Mouse (Mus musculus): ENCODE data around the gene 6430571L13Rik. TPM values are rescaled to one million over a fixed set of nuclear protein-coding genes. Genes with fewer than 3 reads are reported as not detected.

6430571L13Rik gene
- total and polyA plus RNA-seq, 3 experiments = 0.69 to 1.9 (median 1.4) TPM

DNA sequence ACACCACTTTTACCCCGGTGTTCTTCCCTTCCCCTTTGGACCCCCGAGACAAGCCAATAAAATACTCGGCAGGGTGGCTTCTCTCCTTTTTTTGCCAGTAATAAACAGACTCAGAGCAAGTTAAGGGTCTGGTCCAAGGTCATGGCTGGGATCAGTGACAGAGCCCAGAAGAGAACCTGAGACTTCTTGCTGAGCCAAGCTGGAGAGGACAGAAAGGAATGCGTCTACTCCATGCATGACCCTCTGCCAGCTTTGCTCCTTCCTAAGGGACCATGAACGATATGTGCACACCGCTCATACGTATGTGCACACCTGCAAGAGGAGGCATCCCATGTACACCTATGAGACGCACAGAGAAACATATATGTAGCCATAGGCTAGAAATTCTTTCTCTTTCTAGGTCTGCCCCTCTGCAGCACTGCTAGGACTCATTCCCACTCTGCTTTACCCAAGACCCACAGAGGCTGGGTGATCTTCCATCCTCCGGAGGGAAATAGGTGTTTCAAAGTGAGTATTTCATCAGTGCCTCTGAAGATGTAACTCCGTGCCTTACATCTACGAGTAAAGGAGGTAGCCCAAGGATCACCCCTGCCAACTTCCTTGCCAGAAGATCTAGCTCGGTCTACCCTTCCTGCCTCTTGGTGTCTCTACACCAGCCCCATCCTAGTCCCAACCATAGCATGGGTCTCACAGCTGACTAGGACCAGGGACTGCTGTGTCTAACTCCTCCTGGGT is 676 bp downstream of the 6430571L13Rik start:
- no peak for DNase-seq

DNA sequence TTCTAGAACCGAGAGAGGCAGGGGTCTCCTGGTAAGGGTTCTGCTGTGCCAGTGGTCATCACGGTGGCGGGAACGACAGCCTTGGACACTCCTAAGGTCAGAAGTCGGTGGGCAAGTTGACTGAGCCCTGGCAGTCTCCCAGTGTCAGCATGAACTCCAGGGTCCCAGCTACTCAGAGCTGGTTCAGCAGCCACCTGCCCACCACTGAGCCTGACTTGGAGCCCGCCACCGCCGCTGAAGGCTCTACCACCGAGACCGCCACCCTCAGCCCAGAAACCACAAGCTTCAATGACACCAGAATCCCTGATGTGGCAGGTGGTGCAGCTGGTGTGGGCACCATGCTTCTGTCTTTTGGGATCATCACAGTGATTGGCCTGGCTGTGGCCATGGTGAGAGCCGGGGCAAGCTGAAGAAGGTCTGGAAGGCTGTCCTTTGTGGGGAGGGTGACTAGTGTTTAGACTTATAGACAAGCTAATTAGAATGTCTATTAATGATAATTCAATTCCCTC is 1.9 kb downstream of the 6430571L13Rik start:
- DNase-seq = no peak

DNA sequence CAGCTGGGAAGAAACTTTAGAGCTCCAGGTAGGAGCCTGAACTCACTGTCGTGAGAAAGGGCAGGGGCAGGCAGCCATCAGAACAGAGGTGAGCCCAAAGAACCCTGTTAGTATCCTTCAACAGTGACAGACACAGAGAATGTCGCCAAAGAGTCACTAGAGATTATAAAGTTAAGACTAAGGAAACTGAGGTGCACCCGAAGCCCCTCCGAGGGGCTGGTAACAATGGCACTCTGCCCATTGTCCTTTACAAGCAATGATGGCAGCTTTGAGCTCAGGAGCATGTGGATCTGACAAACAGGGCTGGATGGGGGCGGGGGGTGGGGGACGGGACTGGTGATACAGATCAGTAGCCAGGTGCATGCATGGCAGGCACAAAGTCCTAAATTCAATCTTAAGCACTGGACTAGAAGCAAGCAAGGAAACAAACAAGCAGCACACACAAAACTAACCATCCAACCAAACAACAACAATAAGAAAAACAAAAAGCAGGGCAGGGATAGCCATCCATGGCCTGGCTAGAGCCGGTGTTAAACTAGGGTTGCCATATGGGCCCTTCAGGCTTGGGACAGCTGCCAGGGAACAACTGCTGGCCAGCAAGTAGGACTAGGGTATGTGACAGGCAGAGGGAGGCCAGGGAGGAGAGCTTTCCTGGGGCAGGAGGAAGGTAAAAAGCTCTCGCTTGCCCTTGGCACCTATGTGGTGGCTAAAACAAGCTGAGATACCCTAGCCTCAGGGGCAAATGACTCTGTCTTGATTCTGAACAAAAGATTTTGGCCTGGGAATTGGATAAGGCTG is 2.9 kb downstream of the 6430571L13Rik start:
- no peak for DNase-seq

DNA sequence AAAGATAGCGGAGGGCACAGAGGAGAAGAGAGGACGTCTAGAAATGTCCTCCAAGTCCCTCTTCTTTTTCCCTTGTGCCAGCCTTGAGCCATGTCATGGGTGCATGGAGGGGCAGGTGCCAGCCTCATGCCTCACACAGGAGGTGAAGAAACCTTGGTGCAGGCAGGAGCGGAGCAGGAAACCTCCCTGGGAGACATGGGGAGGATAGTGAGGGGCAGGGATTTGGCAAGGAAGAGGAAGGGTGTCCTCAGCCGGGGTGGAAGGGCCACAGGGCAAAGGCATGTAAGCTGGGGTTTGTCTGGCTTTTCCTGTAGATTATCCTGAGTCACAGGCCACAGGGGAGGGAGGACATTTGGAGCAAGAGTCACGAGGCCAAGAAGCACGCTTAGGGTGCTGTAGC is 3.6 kb downstream of the 6430571L13Rik start:
- no peak for DNase-seq

DNA sequence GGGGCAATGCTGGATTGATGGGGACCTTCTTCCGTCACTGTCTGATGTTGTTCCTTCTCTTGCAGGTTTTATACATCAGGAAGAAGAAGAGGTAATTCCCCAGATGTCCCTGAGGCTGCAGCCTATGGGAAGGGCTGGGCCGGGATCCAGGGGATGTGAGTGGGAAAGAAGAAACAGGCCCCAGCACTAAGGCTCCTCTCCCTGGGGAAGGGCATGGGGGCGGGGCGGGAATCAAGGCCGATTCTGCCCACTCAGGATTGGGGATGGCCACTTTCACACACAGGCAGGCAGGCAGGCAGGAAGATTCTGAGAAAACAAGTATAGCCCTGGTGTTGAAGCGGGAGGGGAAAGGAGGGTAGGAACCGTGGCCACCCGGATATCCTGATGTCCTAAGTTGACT is 5.7 kb downstream of the 6430571L13Rik start:
- no peak for DNase-seq

DNA sequence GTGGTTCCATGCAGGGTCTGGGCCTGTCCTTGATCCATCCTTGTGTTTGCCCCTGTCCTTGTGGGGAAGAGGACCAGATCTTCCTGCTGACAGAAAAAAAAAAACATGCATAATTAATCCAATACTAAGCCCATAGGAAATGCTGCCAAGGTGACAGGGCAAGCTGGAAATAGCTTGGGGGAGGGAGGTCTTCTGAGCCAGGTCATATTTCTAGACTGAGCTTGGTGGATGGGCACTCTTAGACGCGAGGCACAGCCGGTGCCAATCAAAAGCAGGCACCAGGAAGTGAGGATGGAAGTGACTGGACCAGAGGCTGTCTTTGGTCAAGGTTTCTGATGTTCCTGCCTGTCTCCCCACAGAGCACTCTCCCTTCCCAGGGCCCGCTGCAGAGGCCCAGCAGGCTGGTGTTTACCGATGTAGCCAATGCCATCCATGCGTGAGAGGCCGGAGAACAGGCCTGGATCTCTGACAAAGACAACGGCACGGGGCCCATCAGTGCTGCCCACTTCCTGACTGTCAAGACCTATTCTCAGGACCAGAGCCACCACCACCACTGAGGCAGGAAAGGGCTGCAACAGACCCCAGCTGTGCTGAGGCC is 7.3 kb downstream of the 6430571L13Rik start:
- no peak for DNase-seq

DNA sequence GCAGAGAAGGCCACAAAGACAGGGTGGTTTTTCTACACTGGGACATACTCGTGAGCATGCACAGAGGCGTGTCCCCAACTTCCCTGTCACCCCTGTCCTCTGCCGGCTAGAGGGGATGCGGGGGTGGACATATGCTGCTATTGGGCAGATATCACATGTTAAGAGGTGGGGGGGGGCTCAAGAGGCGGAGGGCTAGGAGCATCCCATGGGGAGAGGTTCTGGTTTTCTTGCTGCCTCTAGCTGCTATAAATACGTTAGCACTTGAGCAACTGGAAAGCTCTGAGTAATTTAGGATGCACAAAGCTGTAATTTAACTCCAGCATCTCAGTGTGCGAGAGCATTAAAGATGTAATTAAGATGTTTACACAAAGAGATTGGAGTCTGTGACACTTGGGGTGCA is 8.9 kb downstream of the 6430571L13Rik start:
- DNase-seq = no peak

DNA sequence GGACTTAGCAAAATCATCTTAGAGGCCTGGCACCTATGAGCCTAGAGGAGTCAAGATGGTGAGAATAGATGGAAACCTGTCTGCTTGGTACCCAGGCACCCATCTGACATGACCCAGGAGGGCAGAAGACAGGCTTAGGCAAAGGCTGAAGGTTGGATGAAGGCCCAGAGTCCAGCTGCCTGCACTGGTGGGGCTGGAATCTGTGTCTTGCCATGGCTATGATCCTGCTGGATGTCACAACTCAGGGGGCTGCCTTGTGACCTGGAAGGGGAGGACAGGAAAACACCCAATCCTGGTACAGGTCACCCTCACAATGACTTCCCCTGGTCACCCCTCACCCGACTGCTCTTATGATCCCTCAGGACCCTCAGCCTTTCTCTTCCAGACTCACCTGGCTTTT is 14.4 kb downstream of the 6430571L13Rik start:
- DNase-seq = no peak

DNA sequence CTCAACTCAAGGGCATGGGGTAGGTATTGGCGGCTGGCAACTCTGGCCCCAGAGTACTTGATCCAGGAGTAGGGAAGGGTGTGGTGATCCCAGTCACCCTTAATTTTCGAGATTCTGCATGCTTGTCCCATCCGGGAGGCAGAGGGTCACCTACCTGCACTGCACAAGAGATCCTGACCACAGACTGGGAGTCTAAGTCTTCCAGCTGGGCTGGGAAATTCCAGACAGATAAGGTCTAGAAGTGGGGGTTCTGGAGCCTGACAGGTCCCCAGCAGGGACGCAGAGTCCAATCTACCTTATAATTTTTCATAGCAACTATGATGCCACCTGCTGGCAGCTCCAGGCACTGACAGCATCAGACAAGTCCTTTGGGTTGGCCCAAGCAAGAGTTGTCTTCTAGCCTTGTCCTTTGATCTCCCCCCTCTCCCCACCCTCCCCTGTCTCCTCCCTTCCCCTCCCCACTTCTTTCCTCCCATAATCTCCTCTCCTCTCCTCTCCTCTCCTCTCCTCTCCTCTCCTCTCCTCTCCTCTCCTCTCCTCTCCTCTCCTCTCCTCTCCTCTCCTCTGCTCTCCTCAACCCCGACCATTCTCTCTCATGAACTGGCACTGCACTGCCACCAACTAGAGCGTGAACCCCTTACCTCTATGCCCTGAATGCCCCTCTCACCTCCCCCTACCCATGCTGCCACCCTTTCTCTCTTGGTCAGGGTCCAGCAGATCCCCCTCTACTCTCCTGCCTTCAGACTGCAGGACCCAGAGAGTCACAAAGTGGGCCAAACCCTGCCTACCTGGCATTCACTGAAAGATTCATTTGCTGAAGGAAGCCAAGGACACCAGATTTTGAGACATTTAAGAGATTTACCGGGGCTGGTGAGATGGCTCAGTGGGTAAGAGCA is 15.7 kb downstream of the 6430571L13Rik start:
- DNase-seq = peak; percentile 52

DNA sequence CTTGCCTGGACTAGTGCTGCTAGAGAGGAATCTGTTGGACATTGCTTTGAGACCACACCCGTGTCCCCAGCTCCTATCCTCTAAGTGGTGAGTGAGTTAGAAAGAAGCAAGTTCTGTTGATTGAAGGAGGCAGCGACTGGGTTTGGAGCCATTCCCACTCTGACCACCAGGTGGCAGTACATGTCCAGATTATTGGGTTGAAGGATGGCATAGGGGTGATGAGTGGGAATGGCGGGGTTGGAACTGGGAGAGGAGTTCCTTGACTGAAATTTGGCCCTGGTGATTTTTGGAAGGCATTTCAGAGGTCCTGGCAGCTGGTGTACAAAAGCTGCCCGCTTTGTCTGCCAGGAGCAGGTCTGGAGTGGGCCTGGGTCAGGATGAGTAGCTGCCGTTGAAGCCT is 17.2 kb downstream of the 6430571L13Rik start:
- DNase-seq = peak; percentile 68

DNA sequence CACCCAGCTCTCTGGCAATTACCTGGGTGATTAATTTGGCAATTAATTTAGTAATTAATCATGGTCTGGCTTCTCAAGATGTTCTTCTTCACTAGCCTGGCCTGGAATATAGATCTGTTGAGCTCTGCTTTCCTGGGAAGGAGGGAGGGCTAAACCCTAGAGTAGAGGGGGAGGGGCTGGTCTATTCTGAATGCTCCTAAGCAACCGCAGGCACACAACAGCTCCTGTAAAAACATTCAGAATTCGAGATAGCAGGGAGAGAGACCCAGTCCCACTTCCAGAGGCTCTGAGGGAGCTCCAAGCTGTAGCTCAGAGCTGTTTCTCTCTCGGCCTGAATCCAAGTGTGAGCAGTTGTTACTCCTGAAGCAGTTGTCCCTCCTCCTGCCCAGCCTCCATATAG is 20.6 kb downstream of the 6430571L13Rik start:
- no peak for DNase-seq

DNA sequence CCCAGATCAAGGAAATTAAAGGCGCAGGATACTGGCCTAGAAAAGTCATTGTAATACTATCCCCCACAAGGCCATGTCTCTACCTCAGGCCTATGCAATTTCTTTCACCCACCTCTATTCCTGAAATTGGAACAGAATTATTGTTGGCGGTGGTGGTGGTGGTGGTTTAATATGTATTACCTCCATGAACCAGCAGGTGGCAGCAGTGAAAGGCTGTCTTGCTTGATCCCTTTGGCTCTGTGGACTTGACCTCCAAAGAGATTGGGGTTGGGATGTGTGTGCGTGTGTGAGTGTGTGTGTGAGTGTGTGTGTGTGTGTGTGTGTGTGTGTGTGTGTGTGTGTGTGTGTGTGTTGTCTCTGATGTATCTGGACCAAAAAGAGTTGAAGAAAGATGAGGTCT is 26.2 kb downstream of the 6430571L13Rik start:
- peak; percentile 49 for DNase-seq

DNA sequence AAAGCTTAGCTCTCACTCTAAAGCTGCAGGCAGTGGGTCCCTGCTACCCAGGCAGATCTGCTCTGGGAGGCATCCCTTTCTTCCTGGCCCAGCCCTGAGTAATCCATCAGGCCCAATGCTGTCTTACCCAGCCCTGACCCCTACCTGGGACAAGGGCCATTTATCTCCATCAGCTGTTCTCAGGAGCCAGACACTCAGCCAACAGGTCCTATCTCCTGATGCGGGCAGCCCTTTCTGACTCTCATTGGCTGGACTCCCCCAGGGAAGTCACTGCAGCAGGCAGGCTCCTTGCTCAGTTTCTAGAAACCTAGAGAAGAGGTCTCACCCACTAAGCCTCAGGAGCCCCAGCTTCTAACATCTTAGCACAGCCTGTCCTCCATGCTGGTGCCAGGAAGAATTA is 27.9 kb downstream of the 6430571L13Rik start:
- DNase-seq = no peak

DNA sequence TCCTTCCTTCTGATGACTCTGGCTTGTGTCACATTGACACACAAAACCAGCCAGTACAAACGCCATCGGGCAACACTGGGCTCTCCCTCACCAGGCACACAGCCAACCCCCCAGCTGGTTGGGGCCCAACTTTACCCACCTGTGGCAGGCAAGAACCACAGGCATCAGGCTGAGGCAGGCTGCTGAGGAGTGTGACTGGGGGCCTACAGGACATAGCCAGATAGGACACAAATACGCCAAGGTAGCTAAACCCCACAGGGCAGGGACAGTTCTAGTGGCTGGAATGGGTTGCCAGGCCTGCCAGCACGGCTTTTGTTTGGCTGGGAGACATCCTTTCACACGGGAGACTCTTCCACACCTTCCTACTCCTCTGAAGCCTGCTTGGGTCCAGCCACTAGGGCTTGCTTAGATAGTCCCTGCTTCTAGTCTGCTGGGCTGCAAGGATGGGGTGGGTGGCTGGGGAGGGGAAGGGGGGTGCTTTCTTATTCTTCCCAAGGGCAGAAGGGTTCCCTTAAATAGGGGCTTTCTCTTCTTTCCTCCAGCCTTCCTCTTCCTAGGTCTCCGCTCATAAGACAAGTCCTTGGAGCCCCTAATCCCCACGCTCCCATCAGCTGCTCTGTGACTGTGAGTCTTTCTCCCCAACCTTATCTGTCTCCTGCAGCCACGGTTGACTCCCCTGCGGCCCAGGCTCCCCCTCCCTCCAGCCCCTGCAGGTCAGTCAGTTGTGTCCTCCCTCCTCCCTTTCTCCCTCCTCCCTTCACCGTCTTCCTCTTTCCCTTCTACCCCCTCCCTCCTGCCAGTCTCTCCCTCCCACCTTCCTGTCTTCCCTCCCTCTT is 29.1 kb downstream of the 6430571L13Rik start:
- no peak for DNase-seq

DNA sequence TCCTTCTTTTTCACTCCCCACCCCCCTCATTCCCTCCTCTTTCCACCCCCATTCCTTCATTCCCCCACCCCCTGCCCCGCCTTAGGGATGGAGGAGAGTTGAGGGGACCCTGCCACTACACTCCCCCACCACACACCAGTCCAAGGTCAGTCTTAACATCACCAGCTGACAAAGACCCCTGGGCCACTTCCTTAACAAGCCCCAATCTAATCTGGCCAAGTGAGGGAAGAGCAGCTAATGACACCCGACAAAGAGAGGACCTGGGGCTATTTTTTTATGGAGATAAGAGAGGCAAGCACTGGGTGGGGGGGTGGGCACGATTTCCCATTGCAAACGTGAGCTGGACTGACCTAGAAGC is 29.7 kb downstream of the 6430571L13Rik start:
- DNase-seq = no peak

DNA sequence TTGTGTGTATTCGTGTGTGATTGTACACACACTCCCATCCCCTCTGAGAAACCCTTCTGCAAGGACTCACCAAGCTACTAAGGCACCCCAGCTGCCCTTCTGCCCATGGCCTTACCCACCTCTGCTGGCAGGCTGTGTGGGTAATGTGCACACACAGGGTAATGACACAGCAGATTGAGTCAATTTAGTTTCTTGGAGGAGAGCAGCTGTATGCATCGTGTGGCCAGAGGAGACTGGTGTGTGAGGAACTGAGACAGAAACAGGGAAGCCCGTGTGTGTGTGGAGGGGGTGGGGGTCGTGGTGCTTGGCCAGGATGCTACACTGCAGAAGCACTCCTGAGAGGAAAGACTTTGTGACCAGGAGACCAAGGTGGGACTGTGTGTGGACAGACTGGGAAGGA is 32.0 kb downstream of the 6430571L13Rik start:
- DNase-seq = no peak

DNA sequence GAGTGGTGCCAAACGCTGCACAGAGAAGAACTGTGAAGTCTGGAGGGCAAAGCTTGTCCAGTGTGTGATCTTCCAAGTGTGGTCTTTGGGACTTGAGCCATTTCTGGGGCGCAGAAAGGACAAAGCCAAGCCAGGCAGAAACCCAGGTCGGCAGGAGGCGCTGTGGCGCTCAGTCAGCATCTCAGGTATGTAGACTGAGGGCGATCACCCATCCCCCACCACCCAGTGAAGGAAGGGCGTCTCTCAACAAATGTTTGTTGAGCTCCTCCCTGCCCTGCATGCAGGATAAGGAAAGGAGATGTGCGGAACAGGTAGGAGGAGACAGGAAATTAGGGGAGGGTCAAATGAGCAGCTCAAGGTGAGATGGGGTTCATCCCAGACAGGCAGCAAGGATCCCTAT is 34.2 kb downstream of the 6430571L13Rik start:
- no peak for DNase-seq

DNA sequence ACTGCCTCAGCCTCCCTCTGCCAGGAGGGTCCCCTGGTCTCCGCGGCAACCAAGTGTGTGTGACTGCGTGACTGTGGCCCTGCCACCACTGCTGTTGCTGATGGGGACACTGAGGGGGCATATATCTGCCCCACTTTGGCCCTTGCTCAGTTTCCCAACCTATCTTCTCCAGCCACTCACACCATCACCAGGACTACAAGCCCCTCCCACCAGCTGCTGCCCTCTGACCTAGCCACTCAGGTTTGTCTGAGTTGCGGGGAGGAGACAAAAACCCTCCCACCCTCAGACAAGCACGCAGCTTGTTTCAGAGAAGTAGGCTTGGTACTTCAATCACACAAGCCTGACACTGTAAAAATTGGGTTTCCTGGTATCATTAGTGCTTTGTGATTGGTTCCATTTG is 35.0 kb downstream of the 6430571L13Rik start:
- DNase-seq = no peak

DNA sequence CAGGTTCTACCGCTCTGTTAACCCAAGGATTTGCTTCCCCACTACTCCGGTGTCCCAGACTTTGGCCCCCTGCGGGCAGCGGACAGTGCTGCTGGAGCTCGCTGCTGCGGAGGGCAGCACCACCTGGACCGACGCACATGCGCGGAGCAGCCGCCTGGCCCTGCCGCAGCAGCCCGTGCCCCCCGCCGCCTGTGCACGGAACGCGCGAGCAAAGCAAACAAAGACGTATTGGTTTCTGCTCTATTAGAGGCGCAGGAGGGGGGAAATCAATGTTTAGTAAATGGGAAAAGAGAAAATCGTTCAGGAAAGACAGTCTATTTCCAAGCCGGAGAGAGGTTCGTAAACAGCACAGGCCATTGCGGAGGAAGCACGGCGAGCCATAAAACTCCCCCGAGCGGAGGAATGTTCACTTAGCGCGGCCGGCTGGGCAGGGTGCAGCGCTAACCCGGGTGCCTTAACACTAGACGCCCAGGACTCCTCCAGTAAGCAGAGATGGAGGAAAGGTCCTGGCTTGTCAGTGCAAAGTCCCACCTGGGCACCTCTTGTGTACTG is 37.6 kb downstream of the 6430571L13Rik start:
- peak; percentile 9 for DNase-seq

DNA sequence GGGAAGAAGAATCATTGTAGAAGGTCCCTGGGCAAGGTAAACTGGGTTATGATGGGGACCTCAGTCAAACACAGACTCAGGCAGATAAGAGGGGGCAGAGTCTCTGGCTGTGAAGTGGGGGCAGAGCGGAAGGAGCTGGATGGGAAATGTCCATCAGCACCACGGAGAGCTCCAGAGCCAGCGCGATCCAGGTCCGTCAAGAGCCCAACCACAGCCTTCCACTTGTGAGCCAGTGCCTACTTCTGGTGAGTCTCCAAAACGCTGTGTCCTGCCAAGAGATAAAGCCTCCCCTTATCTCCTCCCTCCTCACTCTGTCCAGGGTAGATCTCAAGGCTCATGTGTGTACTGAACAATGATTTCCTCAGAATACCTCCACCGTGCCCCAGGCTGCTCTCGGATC is 41.3 kb downstream of the 6430571L13Rik start:
- peak; percentile 11 for DNase-seq

DNA sequence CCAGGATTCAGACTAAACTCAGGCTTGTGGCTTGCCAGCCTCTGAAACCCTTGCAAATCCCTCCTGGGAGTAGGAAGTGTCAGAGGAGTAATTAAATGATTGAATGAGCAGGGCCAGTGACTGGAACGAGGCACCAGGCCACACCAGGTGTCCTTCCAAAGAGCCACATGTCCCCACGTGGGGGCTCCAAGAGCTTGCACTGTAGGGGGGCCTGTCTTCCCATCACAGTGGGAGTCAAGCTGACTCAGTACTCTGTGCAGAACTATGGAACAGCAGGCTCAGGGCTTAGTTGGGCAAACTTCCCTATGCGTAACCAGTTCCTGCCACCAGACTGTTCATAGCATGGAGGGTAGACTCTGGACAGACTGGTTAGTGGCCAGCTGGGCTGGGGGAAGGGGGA is 44.0 kb downstream of the 6430571L13Rik start:
- DNase-seq = no peak
